ENCODE assay signal across 9 mouse cellular contexts in genomic region chr5:24902835-24903234, GRCm38 (mm10).
A peak's percentile ranks its signal among the peaks of the same experiment; 100 is the strongest.
DNase-seq lines count a peak whose midpoint lies in the region; ATAC-seq lines count a peak whose summit lies in the region.
"Had no signal": no experiment of that assay in that cellular context is flagged by ENCODE, and none has a peak within 500 bp of the region (broad histone marks: within the 10 kb centered on the region; RNA-seq: fewer than 3 reads in every experiment).

No protein-coding gene starts in this region.

- no peaks in the 10 kb centered on the region for H3K27me3 ChIP-seq in forebrain, embryonic 10.5 days (ENCODE audit: poor library complexity, severe bottlenecking)
- H3K27me3 ChIP-seq in forebrain, embryonic 13.5 days = no peaks in the 10 kb centered on the region
- H3K27me3 ChIP-seq: hindbrain, embryonic 15.5 days had no signal

- 25% methylated on average over 4 of the region's 4 CpGs for WGBS in forebrain, embryonic 10.5 days
- 29% methylated on average over 4 of the region's 4 CpGs for WGBS in forebrain, embryonic 13.5 days

- no peak overlapping the region for H3K4me2 ChIP-seq in forebrain, embryonic 13.5 days
- H3K4me2 ChIP-seq: hindbrain, embryonic 15.5 days had no signal

- no peak for ATAC-seq in forebrain, embryonic 13.5 days

- intact Hi-C loops in heart, postnatal 14 days (cut with DNase I) = loop anchor here (2.0 to 10.0 kb wide), 2 partner anchors 108 to 182 kb away; no protein-coding TSS in a partner anchor

- no peak overlapping the region for H3K27ac ChIP-seq in forebrain, embryonic 10.5 days
- H3K27ac ChIP-seq in forebrain, embryonic 13.5 days = no peak overlapping the region
- H3K27ac ChIP-seq: hindbrain, embryonic 15.5 days had no signal

- peak; percentile 17 for DNase-seq in forebrain, embryonic 10.5 days (ENCODE audit: extremely low spot score, low spot score)
- peak; percentile 61 for DNase-seq in A20 (ENCODE audit: low read depth, low spot score)
- DNase-seq in brain, adult 2 months (ENCODE audit: low read depth, low spot score) = peak; percentile 81
- DNase-seq in heart, postnatal 14 days = peak; percentile 36 to 49
- DNase-seq in lung, adult 18-20 months = peak; percentile 13 to 29
- peak; percentile 43 for DNase-seq in thymus, postnatal 25 days
- DNase-seq in right cerebral cortex, postnatal 36 days (ENCODE audit: low spot score in 2 of 2) = no peak

- no peaks in the 10 kb centered on the region for H3K9me3 ChIP-seq in forebrain, embryonic 10.5 days
- no peaks in the 10 kb centered on the region for H3K9me3 ChIP-seq in forebrain, embryonic 13.5 days (replicated peaks)
- H3K9me3 ChIP-seq: hindbrain, embryonic 15.5 days had no signal

- H3K36me3 ChIP-seq in forebrain, embryonic 10.5 days (replicated peaks) = peaks cover 32% of the 10 kb centered on the region
- peaks cover 13% of the 10 kb centered on the region for H3K36me3 ChIP-seq in forebrain, embryonic 13.5 days (ENCODE audit: poor library complexity, severe bottlenecking)
- H3K36me3 ChIP-seq: hindbrain, embryonic 15.5 days had no signal

- no peak overlapping the region for H3K9ac ChIP-seq in forebrain, embryonic 13.5 days
- H3K9ac ChIP-seq: hindbrain, embryonic 15.5 days had no signal

- H3K4me3 ChIP-seq in forebrain, embryonic 10.5 days = no peak overlapping the region
- no peak overlapping the region for H3K4me3 ChIP-seq in forebrain, embryonic 13.5 days
- H3K4me3 ChIP-seq: hindbrain, embryonic 15.5 days had no signal

- H3K4me1 ChIP-seq in forebrain, embryonic 10.5 days = peaks cover 20% of the 10 kb centered on the region
- peaks cover 23% of the 10 kb centered on the region for H3K4me1 ChIP-seq in forebrain, embryonic 13.5 days

Comparison
In these comparisons a context has a peak if more than half of its experiments do, and no peak if none do; other contexts are left out.
1. DNase-seq: peak in forebrain, embryonic 10.5 days (single experiment), A20 (single experiment), brain, adult 2 months (single experiment), heart, postnatal 14 days (2 of 2), lung, adult 18-20 months (2 of 2) and thymus, postnatal 25 days (single experiment); none in right cerebral cortex, postnatal 36 days (0 of 2).